Mouse (Mus musculus): ENCODE data around the gene Arfrp1.

GRCm38 (mm10) chr2:181364860-181365596, at the start of gene Arfrp1, which contains the start of gene Zgpat:
- TF ChIP-seq CTCF (IDR thresholded peaks at IDR 0.05) (peak; percentile 13; the same call in 1 of the 2 replicates), POLR2A (IDR thresholded peaks at IDR 0.05; ENCODE audit: insufficient read depth, low read depth, low read length) (peak; percentile 58; the same call in 1 of the 2 replicates), EP300 (IDR thresholded peaks at IDR 0.05; ENCODE audit: insufficient read depth, low read depth, low read length) (no peak)

Measured in heart, adult 2 months (tissue).